Comparison of ENCODE assay signal across 8 mouse cellular contexts in the genomic region with DNA sequence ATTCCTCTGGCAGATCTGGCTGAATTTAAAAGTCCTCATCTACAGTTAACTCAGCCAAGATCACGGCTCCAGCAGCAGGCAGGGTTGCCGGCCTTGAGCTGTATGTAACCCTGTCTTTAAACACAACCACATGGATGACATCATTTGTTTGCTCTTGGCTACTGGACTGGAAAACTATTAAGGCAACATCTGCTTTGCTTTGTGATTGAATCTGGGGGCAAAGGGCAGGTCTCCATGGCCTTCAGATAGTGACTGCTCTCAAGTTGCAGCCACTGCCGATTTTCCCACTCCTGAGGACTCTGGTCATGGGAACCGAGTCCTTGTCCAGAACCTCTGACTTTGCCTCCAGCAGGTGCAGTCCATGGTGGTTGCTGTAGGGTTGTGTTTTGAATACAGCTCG. TPM values are rescaled to one million over a fixed set of nuclear protein-coding genes. Genes with fewer than 3 reads are reported as not detected.
DNase-seq lines count a peak whose midpoint lies in the region; ATAC-seq lines count a peak whose summit lies in the region.

No protein-coding gene starts in this region.

- peak; percentile 62 for ATAC-seq in liver, embryonic 13.5 days (ENCODE audit: low read depth)

- peak; percentile 60 for DNase-seq in MN1 (ENCODE audit: low spot score)
- peak; percentile 40 for DNase-seq in adrenal gland, postnatal 14 days
- peak; percentile 24 for DNase-seq in heart, postnatal 25 days (ENCODE audit: low spot score)
- no peak for DNase-seq in liver, embryonic 13.5 days
- no peak for DNase-seq in spleen, postnatal 14 days (ENCODE audit: low spot score in 2 of 2)
- no peak for DNase-seq in thymus, postnatal 0 days (ENCODE audit: low spot score)
- DNase-seq in cerebellum, adult 9-11 months, result no peak
- no peak for DNase-seq in c-Kit-positive CD71-positive TER-119-positive erythroid progenitor cells, embryonic 14.5 days (ENCODE audit: low spot score)

- peaks cover 8% of the 10 kb centered on the region for H3K4me1 ChIP-seq in liver, embryonic 13.5 days (replicated peaks)

- no peak overlapping the region for H3K27ac ChIP-seq in liver, embryonic 13.5 days

- no peaks in the 10 kb centered on the region for H3K9me3 ChIP-seq in liver, embryonic 13.5 days (replicated peaks)

- no peaks in the 10 kb centered on the region for H3K27me3 ChIP-seq in liver, embryonic 13.5 days

- no peak overlapping the region for H3K4me3 ChIP-seq in liver, embryonic 13.5 days (replicated peaks)

- H3K36me3 ChIP-seq in liver, embryonic 13.5 days, result no peaks in the 10 kb centered on the region

- no peak overlapping the region for H3K9ac ChIP-seq in liver, embryonic 13.5 days

- WGBS in liver, embryonic 13.5 days (ENCODE audit: insufficient replicate concordance), result 49% methylated on average over 5 of the region's 5 CpGs

- no peak overlapping the region for H3K4me2 ChIP-seq in liver, embryonic 13.5 days

- intact Hi-C loops in heart, postnatal 25 days (cut with DNase I), result no loop called here

RNA-seq across cellular contexts. Expression of gene Mrtfb, which starts 50.4 kb away (rescaled TPM):
- total RNA-seq in adrenal gland, postnatal 14 days (2021), result 32.3 and 34.5 TPM in 2 replicates
- total RNA-seq in heart, postnatal 25 days (2021), result 10 to 100 TPM; 24.9 to 31.5 TPM
- 3.2 and 3.7 TPM in 2 replicates for polyA plus RNA-seq in liver, embryonic 13.5 days (2015; fragmentation: Nextera tagmentation; extraction: Ambion mirVana)
- polyA plus RNA-seq in thymus, postnatal 0 days (2015; fragmentation: Nextera tagmentation; extraction: Ambion mirVana), result 12.0 and 14.4 TPM in 2 replicates

Comparison
In these comparisons a context has a peak if more than half of its experiments do, and no peak if none do; other contexts are left out.
1. DNase-seq: peak in MN1 (single experiment), adrenal gland, postnatal 14 days (single experiment) and heart, postnatal 25 days (single experiment); none in liver, embryonic 13.5 days (single experiment), spleen, postnatal 14 days (0 of 2), thymus, postnatal 0 days (single experiment), cerebellum, adult 9-11 months (single experiment) and c-Kit-positive CD71-positive TER-119-positive erythroid progenitor cells, embryonic 14.5 days (single experiment).